Mouse (Mus musculus) right cerebral cortex, adult 18-20 months (tissue): ENCODE data around the gene Fhad1.

Experiments used
- DNase-seq: peaks from one replicate; pipeline ENCODE4 v3.0.0; 2022; ENCODE audit warnings: mixed read lengths

The Fhad1 gene

DNA sequence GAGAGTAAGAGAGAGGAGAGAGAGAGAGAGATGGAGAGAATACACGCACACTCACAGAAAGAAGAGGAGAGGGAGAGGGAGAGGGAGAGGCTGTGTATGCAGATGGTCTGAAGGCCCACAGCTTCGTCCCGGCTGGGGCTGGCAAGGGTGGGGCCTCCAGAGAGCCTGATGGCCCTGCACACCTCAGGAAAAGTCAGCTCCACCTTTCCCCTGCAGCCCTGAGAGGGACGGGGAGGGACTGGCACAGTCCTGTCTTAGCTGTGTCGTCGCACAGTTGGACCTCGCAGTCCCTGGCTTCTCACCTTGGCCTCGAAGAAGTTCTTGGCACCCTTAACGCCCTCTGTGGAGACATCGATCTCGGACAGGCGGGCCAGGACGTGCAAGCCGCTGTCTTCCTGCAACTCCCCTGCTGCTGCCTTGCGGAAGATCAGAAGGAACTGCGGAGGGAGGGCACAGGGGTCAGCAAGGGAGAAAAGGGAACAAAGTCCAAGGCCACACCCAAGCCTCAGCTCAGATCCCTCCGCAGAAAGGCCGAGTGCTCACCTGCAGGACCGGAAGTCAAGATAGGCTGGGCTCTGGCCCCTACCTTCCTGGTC, 154.5 kb downstream of the Fhad1 start:
- no peak for DNase-seq

- DNase-seq, result no peak
Measured at GRCm38 (mm10) chr4:141859351-141859750, 155.5 kb downstream of the Fhad1 start.

GRCm38 (mm10) chr4:141858501-141858900, 156.4 kb downstream of the Fhad1 start:
- DNase-seq, result no peak

DNA sequence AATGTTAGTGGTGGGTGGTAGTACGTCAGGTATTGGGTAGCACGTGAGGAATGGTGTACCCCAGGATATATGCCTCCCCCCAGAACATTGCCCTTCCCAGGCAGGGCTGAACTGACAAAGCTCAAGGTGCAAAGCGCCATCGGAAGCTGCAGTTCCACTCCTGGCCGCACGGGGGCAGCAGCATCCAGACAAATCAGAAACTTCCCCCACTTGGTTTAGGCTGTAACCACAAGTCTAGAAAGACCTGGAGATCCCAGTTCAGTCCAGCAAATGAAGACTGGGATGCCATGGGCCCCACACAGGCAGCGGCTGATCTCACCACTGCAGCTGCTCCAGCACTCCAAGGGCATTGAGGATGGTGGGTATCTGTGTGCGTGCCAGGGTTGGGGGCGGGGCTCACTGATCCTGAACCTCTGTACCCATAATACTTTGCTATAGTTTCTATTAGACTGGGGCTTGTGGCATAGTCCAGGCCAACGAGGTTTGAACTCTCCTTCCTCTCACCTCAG, 157.4 kb downstream of the Fhad1 start:
- peak; percentile 83 for DNase-seq

GRCm38 (mm10) chr4:141853437-141853836, 161.4 kb downstream of the Fhad1 start:
- DNase-seq, result no peak

- no peak for DNase-seq
Measured at GRCm38 (mm10) chr4:141845999-141846398, 168.9 kb downstream of the Fhad1 start, which contains the start of gene Ctrc. Ctrc (minus strand) TSS chr4:141846359.
